Mouse (Mus musculus): ENCODE measurements at regions not wholly inside any gene's neighbourhood (a gene's known extent, or its start where the extent isn't known, plus 50 kb on each side); places are given as distances from the start of the nearest gene placed in this dataset.

DNA sequence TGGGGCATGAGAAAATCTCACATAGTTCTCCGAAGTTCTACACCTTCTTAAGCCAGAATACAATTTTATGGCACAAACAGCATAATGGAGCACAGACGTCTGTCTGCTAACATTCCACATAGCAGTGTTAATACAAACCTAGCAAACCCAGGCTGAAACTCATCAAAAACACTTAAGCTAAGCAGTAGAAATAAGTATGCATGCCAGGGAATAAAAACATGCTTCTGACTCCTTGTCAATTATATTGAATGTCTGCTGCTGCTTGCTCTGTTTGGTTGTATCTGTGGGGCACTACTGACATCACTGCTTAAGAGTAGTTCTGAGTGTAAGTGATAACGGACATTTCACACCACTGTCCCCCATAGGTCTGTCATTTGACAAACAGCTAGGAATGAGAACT lies 693.4 kb upstream of the Adamts5 start:
- TF ChIP-seq CTCF (IDR thresholded peaks at IDR 0.05; ENCODE audit: low read depth, low read length), result no peak
- no peak for TF ChIP-seq GATA1 (IDR thresholded peaks at IDR 0.05; ENCODE audit: borderline replicate concordance, low read length)
- TF ChIP-seq TAL1 (conservative IDR thresholded peaks at IDR 0.05; ENCODE audit: low read depth, low read length), result no peak
- TF ChIP-seq GATA2 (IDR thresholded peaks at IDR 0.05; ENCODE audit: borderline replicate concordance, low read depth, low read length), result no peak
- no peak for TF ChIP-seq POLR2AphosphoS5 (IDR thresholded peaks at IDR 0.05; ENCODE audit: insufficient replicate concordance, low read depth, low read length)

Data from G1E (cell line).